Mouse (Mus musculus) erythroblast, embryonic 14.5 days (primary cell): ENCODE measurements around the gene Syvn1. TPM values are rescaled to one million over a fixed set of nuclear protein-coding genes. Genes with fewer than 3 reads are reported as not detected.

ENCODE experiments used
- H3K27me3 ChIP-seq: 2 replicates; pipeline ENCODE4 v1.6.1; 2012; ENCODE audit warnings: inconsistent platforms; ENCODE audit not compliant: control insufficient read depth
- H3K36me3 ChIP-seq: 2 replicates; pipeline ENCODE4 v1.6.1; 2012; ENCODE audit warnings: mild to moderate bottlenecking, inconsistent platforms; ENCODE audit not compliant: control insufficient read depth
- H3K4me1 ChIP-seq: 2 replicates; pipeline ENCODE4 v1.6.1; 2012; ENCODE audit warnings: inconsistent platforms; ENCODE audit not compliant: control insufficient read depth
- H3K4me3 ChIP-seq: replicated peaks from 2 replicates; pipeline ENCODE3; 2012; ENCODE audit warnings: moderate library complexity, mild to moderate bottlenecking, inconsistent platforms
- H3K9me3 ChIP-seq: 2 replicates; pipeline ENCODE4 v1.6.1; 2012; ENCODE audit warnings: low read length, inconsistent platforms, mixed read lengths; ENCODE audit not compliant: control insufficient read depth
- GATA1 ChIP-seq: IDR thresholded peaks from 2 replicates; pipeline ENCODE4 v1.6.1; 2012; ENCODE audit warnings: low read length, inconsistent platforms, mixed read lengths
- TAL1 ChIP-seq: IDR thresholded peaks from 3 replicates; pipeline ENCODE4 v1.6.1; 2012; ENCODE audit warnings: low read length, inconsistent platforms, mixed read lengths
- polyA plus RNA-seq: library from polyadenylated mRNA; stranded (reverse); fragments of >175 nt; gene quantifications from 2 replicates; pipeline ENCODE4 v1.2.3, GENCODE M21; 2012

The Syvn1 gene
- polyA plus RNA-seq, 1 experiment, result 10.2 TPM

- Histone ChIP-seq H3K27me3 (no peaks in the 10 kb centered on the region), H3K36me3 (peaks cover 84% of the 10 kb centered on the region), H3K4me1 (peaks cover 58% of the 10 kb centered on the region), H3K4me3 (no peak overlapping the region), H3K9me3 (no peaks in the 10 kb centered on the region)
- TF ChIP-seq TAL1 (no peak), GATA1 (no peak)
Measured at GRCm38 (mm10) chr19:6088841-6089240, 42.5 kb downstream of the Syvn1 start.

DNA sequence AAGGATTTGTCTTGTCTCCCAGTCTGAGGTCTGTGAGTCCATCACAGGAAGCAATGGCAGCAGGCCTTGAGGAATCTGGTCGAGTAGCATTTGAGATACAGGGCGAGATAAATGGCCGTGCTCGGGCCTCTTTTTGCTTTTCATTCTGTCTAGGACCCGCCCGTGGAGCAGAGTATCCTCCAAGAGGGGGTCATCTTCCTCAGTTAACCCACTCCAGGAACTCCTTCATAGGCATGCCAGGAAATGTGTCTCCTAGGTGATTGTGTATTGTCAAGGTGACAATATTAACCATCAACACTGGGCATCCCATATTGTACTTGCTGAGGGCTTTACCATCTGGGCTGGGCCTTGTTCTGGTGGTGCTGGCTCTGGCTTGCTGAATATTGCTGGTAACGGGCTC, 47.7 kb downstream of the Syvn1 start, which contains the start of gene AC131692.1:
AC131692.1 (plus strand) TSS at position 301 of the 400 bp plus-strand sequence.
- no peaks in the 10 kb centered on the region for H3K27me3 ChIP-seq
- TF ChIP-seq TAL1 (no peak), GATA1 (no peak)
- H3K9me3 ChIP-seq, result no peaks in the 10 kb centered on the region
- H3K4me3 ChIP-seq, result no peak within 1 kb of the TSS
- peaks cover 18% of the 10 kb centered on the region for H3K4me1 ChIP-seq
- peaks cover 98% of the 10 kb centered on the region for H3K36me3 ChIP-seq

DNA sequence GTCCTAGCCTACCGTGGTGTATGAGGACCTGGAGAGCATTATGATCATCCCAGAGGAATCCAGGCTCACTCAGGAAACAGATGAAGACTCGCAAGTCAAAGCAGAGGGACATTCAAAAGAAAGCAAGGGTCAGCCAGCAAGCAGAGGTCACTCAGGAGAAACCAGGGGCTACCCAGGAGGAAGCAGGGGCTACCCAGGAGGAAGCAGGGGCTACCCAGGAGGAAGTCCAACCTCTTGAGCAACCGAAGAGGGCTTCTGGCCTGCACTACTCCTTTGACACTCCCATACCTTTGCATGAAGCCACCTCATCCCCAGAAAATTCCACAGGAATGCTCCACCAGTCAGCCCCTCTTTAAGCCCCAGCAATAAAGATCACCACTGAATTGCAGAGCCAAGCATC, 51.5 kb downstream of the Syvn1 start:
- H3K9me3 ChIP-seq, result no peaks in the 10 kb centered on the region
- peaks cover 75% of the 10 kb centered on the region for H3K36me3 ChIP-seq
- H3K4me3 ChIP-seq, result no peak overlapping the region
- H3K27me3 ChIP-seq, result no peaks in the 10 kb centered on the region
- H3K4me1 ChIP-seq, result peaks cover 25% of the 10 kb centered on the region
- TF ChIP-seq TAL1, result no peak
- TF ChIP-seq GATA1, result no peak

- TF ChIP-seq GATA1, result no peak
- no peak for TF ChIP-seq TAL1
- Histone ChIP-seq H3K36me3 (peaks cover 47% of the 10 kb centered on the region), H3K4me3 (no peak overlapping the region), H3K4me1 (peaks cover 50% of the 10 kb centered on the region), H3K9me3 (no peaks in the 10 kb centered on the region), H3K27me3 (no peaks in the 10 kb centered on the region)
Measured at GRCm38 (mm10) chr19:6101186-6101585, 54.8 kb downstream of the Syvn1 start.

DNA sequence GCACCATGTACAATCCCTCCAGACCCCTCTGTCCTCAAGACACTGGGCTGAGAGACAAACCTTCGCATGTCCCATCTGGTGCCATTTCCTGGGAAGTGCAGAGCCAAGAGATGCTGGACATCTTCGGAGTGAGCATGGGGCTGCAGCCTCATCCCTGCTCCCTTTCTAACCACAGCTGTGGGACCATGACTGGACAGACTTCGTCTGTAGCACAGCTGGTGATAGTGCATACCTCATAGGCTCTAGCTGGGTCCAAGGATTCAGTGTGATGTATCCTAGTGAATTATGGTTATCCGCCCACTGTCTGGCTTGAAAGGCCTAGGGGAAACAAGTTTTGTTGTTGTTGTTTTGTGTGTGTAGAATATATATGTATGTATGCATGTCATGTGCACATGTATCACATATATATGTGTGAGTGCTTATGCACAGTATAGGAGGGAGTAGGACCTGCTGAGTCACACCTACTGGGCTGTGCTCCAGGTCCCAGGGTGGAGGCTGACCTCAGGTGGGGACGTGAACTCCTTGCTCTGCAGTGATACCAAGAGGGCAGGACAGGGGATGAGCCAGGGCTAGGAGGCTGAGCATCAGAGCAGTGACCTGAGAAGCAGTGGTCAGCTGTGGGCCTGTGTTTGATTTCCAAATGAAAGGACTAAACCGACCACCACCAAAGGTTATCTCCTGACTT, 55.9 kb downstream of the Syvn1 start:
- no peak for TF ChIP-seq GATA1
- TF ChIP-seq TAL1, result no peak
- Histone ChIP-seq H3K36me3 (peaks cover 37% of the 10 kb centered on the region), H3K4me1 (peaks cover 51% of the 10 kb centered on the region), H3K9me3 (no peaks in the 10 kb centered on the region), H3K27me3 (no peaks in the 10 kb centered on the region), H3K4me3 (peak overlapping the region; percentile 7)

Other genes starting within 250 kb of the Syvn1 start
- gene Frmd8, start 171.3 kb upstream of the Syvn1 start, polyA plus RNA-seq, result 0.74 and 0.75 TPM in 2 replicates
- 0.07 TPM in 1 of 2 replicates, not detected in the other for gene Slc25a45, start 168.8 kb upstream of the Syvn1 start, polyA plus RNA-seq
- 0.12 and 0.28 TPM in 2 replicates for gene Tigd3, start 152.4 kb upstream of the Syvn1 start, polyA plus RNA-seq
- 2.7 and 8.5 TPM in 2 replicates for gene Dpf2, start 133.6 kb upstream of the Syvn1 start, polyA plus RNA-seq
- 0.10 and 0.13 TPM in 2 replicates for gene Cdc42ep2, start 121.8 kb upstream of the Syvn1 start, polyA plus RNA-seq
- 6.6 and 6.8 TPM in 2 replicates for gene Pola2, start 82.4 kb upstream of the Syvn1 start, polyA plus RNA-seq
- gene Slc22a20, start 60.4 kb upstream of the Syvn1 start, polyA plus RNA-seq, result not detected in 2 replicates
- 38.5 and 46.1 TPM in 2 replicates for gene Capn1, start 30.7 kb upstream of the Syvn1 start, polyA plus RNA-seq
- 4.9 and 6.3 TPM in 2 replicates for gene Mrpl49, start 11.2 kb downstream of the Syvn1 start, polyA plus RNA-seq
- 521 and 530 TPM in 2 replicates for gene Fau, start 11.3 kb downstream of the Syvn1 start, polyA plus RNA-seq
- 8.6 and 9.3 TPM in 2 replicates for gene Znhit2, start 14.6 kb downstream of the Syvn1 start, polyA plus RNA-seq
- gene Tm7sf2, start 21.8 kb downstream of the Syvn1 start, polyA plus RNA-seq, result 0.31 and 1.4 TPM in 2 replicates
- gene Vps51, start 30.7 kb downstream of the Syvn1 start, polyA plus RNA-seq, result 3.9 and 4.9 TPM in 2 replicates
- gene Tmem262, start 33.5 kb downstream of the Syvn1 start, polyA plus RNA-seq, result not detected in 2 replicates
- gene Gm28374, start 35.7 kb downstream of the Syvn1 start, polyA plus RNA-seq, result 0.06 TPM in 1 of 2 replicates, not detected in the other
- 5.1 and 6.9 TPM in 2 replicates for gene Zfpl1, start 38.4 kb downstream of the Syvn1 start, polyA plus RNA-seq
- 2.2 and 2.3 TPM in 2 replicates for gene Cdca5, start 38.4 kb downstream of the Syvn1 start, polyA plus RNA-seq
- 1.3 and 1.4 TPM in 2 replicates for gene AC131692.1, start 47.8 kb downstream of the Syvn1 start, polyA plus RNA-seq
- 0.26 and 0.35 TPM in 2 replicates for gene Naaladl1, start 59.2 kb downstream of the Syvn1 start, polyA plus RNA-seq
- gene Sac3d1, start 72.1 kb downstream of the Syvn1 start, polyA plus RNA-seq, result 7.2 TPM in 2 replicates
- gene Snx15, start 81.7 kb downstream of the Syvn1 start, polyA plus RNA-seq, result 87.4 and 91.3 TPM in 2 replicates
- gene Batf2, start 94.4 kb downstream of the Syvn1 start, polyA plus RNA-seq, result 0.03 TPM in 1 of 2 replicates, not detected in the other
- gene Arl2, start 95.0 kb downstream of the Syvn1 start, polyA plus RNA-seq, result 9.5 and 10.8 TPM in 2 replicates
- gene Majin, start 137.8 kb downstream of the Syvn1 start, polyA plus RNA-seq, result not detected in 2 replicates
- gene Gpha2, start 179.8 kb downstream of the Syvn1 start, polyA plus RNA-seq, result not detected in 2 replicates
- 2.8 and 3.0 TPM in 2 replicates for gene Ppp2r5b, start 189.3 kb downstream of the Syvn1 start, polyA plus RNA-seq
- gene Atg2a, start 195.1 kb downstream of the Syvn1 start, polyA plus RNA-seq, result 5.6 and 6.0 TPM in 2 replicates
- 31.6 and 32.9 TPM in 2 replicates for gene Ehd1, start 230.1 kb downstream of the Syvn1 start, polyA plus RNA-seq